Mouse (Mus musculus) brain, embryonic 14.5 days (tissue): Measurements from ENCODE around the gene Cry2.

Experiments
- CTCF ChIP-seq: fragments of 200-500 bp; IDR thresholded peaks from 2 replicates; pipeline ENCODE4 v1.5.1; 2012; ENCODE audit warnings: inconsistent platforms, mild to moderate bottlenecking, moderate library complexity, borderline replicate concordance; ENCODE audit not compliant: insufficient read depth, insufficient read length; ENCODE audit errors: extremely low read depth
- POLR2A ChIP-seq: fragments of 200-500 bp; IDR thresholded peaks from 2 replicates; pipeline ENCODE4 v1.6.1; 2012; ENCODE audit warnings: mild to moderate bottlenecking, inconsistent platforms, borderline replicate concordance; ENCODE audit not compliant: poor library complexity, insufficient read depth, insufficient read length, severe bottlenecking; ENCODE audit errors: extremely low read depth

DNA sequence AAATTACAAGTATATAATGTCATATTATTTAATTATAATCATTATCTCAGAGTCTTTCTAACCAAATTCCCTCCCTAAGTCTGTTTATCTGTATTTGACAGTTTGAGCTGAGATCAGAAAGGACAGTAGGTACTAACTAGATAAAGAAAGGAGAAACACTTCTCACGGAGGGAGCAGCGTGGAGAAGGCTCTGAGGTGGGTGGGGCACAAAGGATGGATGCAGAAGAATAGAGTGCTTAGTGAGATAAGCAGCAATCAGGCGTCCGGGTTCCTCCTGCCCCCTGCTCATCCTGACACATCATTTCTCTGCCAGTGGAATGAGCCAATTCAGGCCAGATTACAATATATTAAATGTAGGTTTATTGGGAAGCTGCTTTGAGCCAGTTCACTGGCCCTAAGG, 10.5 kb upstream of the Cry2 start:
- TF ChIP-seq CTCF, result no peak
- no peak for TF ChIP-seq POLR2A
